10 mouse cellular contexts compared by ENCODE assay signal in the genomic region with DNA sequence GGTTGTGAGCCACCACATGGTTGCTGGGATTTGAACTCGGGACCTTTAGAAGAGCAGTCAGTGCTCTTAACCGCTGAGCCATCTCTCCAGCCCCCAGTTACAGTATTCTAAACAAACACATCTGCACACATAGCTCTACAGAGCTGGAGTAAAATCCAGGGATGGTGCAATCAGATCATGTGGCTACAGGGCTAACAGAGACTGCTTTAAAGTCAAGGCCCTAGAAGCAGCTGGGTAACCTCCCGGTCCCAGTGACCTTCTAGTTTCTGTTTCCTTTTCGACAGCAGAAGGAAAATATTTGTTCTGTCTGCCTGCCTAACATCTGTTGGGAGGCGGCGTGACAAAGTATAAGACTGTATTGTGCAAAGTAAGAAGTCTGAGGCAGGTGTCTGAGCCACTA. TPM values are rescaled to one million over a fixed set of nuclear protein-coding genes. Genes with fewer than 3 reads are reported as not detected.
DNase-seq lines count a peak whose midpoint lies in the region; ATAC-seq and TF ChIP-seq lines count a peak whose summit lies in the region.
"Had no signal": no experiment of that assay in that cellular context is flagged by ENCODE, and none has a peak within 500 bp of the region (broad histone marks: within the 10 kb centered on the region; RNA-seq: fewer than 3 reads in every experiment).

No protein-coding gene starts in this region.

- no peaks in the 10 kb centered on the region for H3K27me3 ChIP-seq in stomach, postnatal 0 days (ENCODE audit: control insufficient read depth, insufficient read depth, low read length)
- H3K27me3 ChIP-seq in embryonic facial prominence, embryonic 10.5 days (replicated peaks; ENCODE audit: low read depth, poor library complexity, severe bottlenecking), result no peaks in the 10 kb centered on the region

- no peak for TF ChIP-seq CTCF in stomach, postnatal 0 days (IDR thresholded peaks at IDR 0.05; ENCODE audit: low read depth)

- H3K4me3 ChIP-seq in stomach, postnatal 0 days (ENCODE audit: low read depth, low read length), result no peak overlapping the region
- H3K4me3 ChIP-seq in embryonic facial prominence, embryonic 10.5 days, result no peak overlapping the region

- H3K27ac ChIP-seq in stomach, postnatal 0 days (replicated peaks), result no peak overlapping the region
- no peak overlapping the region for H3K27ac ChIP-seq in embryonic facial prominence, embryonic 10.5 days (replicated peaks)
- H3K27ac ChIP-seq: kidney, postnatal 0 days had no signal

- no peaks in the 10 kb centered on the region for H3K9me3 ChIP-seq in stomach, postnatal 0 days (ENCODE audit: control insufficient read depth, low read length)
- H3K9me3 ChIP-seq in embryonic facial prominence, embryonic 10.5 days, result no peaks in the 10 kb centered on the region

- peak; percentile 15 for DNase-seq in gastrocnemius, postnatal 25 days
- no peak for DNase-seq in gastrocnemius, postnatal 36 days
- peak; percentile 74 for DNase-seq in ovary, adult 18-20 months (ENCODE audit: low spot score)
- no peak for DNase-seq in ovary, postnatal 10 days (ENCODE audit: low spot score)
- peak; percentile 61 for DNase-seq in stomach, postnatal 0 days (ENCODE audit: low spot score)
- DNase-seq in c-Kit-positive CD71-positive TER-119-positive erythroid progenitor cells, embryonic 14.5 days (ENCODE audit: low spot score), result no peak
- no peak for DNase-seq in embryonic facial prominence, embryonic 10.5 days (ENCODE audit: low spot score)
- DNase-seq: cerebellum, adult 9-10 months had no signal

- intact Hi-C loops in gastrocnemius, postnatal 36 days (cut with DNase I), result no loop called here

- 0 out of 2 replicates have a peak, but pooled peaks cover 2% of the 10 kb centered on the region for H3K4me1 ChIP-seq in stomach, postnatal 0 days (replicated peaks; ENCODE audit: control insufficient read depth, insufficient read depth)
- H3K4me1 ChIP-seq in embryonic facial prominence, embryonic 10.5 days, result no peaks in the 10 kb centered on the region

- H3K4me2 ChIP-seq in stomach, postnatal 0 days (replicated peaks; ENCODE audit: low read depth), result no peak overlapping the region

- H3K9ac ChIP-seq in stomach, postnatal 0 days (ENCODE audit: low read length), result no peak overlapping the region

- H3K36me3 ChIP-seq in stomach, postnatal 0 days (ENCODE audit: control insufficient read depth, insufficient read depth, low read length), result no peaks in the 10 kb centered on the region; the same call in 1 of the 2 replicates
- H3K36me3 ChIP-seq in embryonic facial prominence, embryonic 10.5 days (replicated peaks), result no peaks in the 10 kb centered on the region

- peak; percentile 36 for ATAC-seq in inflammation-experienced regulatory T-cells, adult 6 months
- ATAC-seq in stomach, postnatal 0 days (ENCODE audit: low FRiP score, low TSS enrichment), result peak; percentile 77

- WGBS in stomach, postnatal 0 days, result 55% methylated on average over 6 of the region's 6 CpGs
- WGBS in embryonic facial prominence, embryonic 10.5 days, result 82% methylated on average over 6 of the region's 6 CpGs

- no peak for TF ChIP-seq EP300 in stomach, postnatal 0 days (optimal IDR thresholded peaks at IDR 0.05)

RNA-seq across cellular contexts. Expression of gene Zc3hav1, which starts 16.5 kb away (rescaled TPM):
- total RNA-seq in gastrocnemius, postnatal 25 days (2021), result 1 to 10 TPM; 5.1 to 6.9 TPM
- total RNA-seq in gastrocnemius, postnatal 36 days (2021), result 1 to 10 TPM; 5.7 to 6.9 TPM
- polyA plus RNA-seq in inflammation-experienced regulatory T-cells, adult 6 months (2017; shearing (Covaris generic)), result 100 to 1,000 TPM; 163 to 188 (median 167) TPM
- polyA plus RNA-seq in stomach, postnatal 0 days (2015; fragmentation: Nextera tagmentation; extraction: Ambion mirVana), result 12.7 and 12.9 TPM in 2 replicates
- 1.9 and 2.5 TPM in 2 replicates for polyA plus RNA-seq in embryonic facial prominence, embryonic 10.5 days (2016; fragmentation: Nextera tagmentation; extraction: Ambion mirVana)

RNA-seq across cellular contexts. Expression of gene Zc3hav1l, which starts 38.9 kb away (rescaled TPM):
- 1 to 10 TPM in 1 of 2 experiments, under 1 TPM in 1; 0.84 to 1.0 TPM for total RNA-seq in gastrocnemius, postnatal 25 days (2021)
- total RNA-seq in gastrocnemius, postnatal 36 days (2021), result under 1 TPM; 0.49 to 0.59 TPM
- under 1 TPM; 0.16 to 0.50 (median 0.47) TPM for polyA plus RNA-seq in inflammation-experienced regulatory T-cells, adult 6 months (2017; shearing (Covaris generic))
- polyA plus RNA-seq in stomach, postnatal 0 days (2015; fragmentation: Nextera tagmentation; extraction: Ambion mirVana), result 2.1 and 2.3 TPM in 2 replicates
- polyA plus RNA-seq in embryonic facial prominence, embryonic 10.5 days (2016; fragmentation: Nextera tagmentation; extraction: Ambion mirVana), result 17.0 and 17.5 TPM in 2 replicates

RNA-seq across cellular contexts. Expression of gene Ttc26, which starts 43.3 kb away (rescaled TPM):
- total RNA-seq in gastrocnemius, postnatal 25 days (2021), result 1 to 10 TPM; 1.1 to 1.7 TPM
- total RNA-seq in gastrocnemius, postnatal 36 days (2021), result under 1 TPM; 0.67 to 0.71 TPM
- polyA plus RNA-seq in inflammation-experienced regulatory T-cells, adult 6 months (2017; shearing (Covaris generic)), result under 1 TPM in 1 of 3 experiments, not detected in 2; 0.14 TPM
- 1.5 TPM in 2 replicates for polyA plus RNA-seq in stomach, postnatal 0 days (2015; fragmentation: Nextera tagmentation; extraction: Ambion mirVana)
- 14.4 and 15.4 TPM in 2 replicates for polyA plus RNA-seq in embryonic facial prominence, embryonic 10.5 days (2016; fragmentation: Nextera tagmentation; extraction: Ambion mirVana)

Comparison
In these comparisons a context has a peak if more than half of its experiments do, and no peak if none do; other contexts are left out.
1. DNase-seq: peak in gastrocnemius, postnatal 25 days (single experiment), ovary, adult 18-20 months (single experiment) and stomach, postnatal 0 days (single experiment); none in gastrocnemius, postnatal 36 days (0 of 2), ovary, postnatal 10 days (single experiment), c-Kit-positive CD71-positive TER-119-positive erythroid progenitor cells, embryonic 14.5 days (single experiment) and embryonic facial prominence, embryonic 10.5 days (single experiment).
2. RNA of gene Zc3hav1, which starts 16.5 kb away (polyA plus RNA-seq): 163 to 188 TPM in inflammation-experienced regulatory T-cells, adult 6 months; 12.7 to 12.9 TPM in stomach, postnatal 0 days and 1.9 to 2.5 TPM in embryonic facial prominence, embryonic 10.5 days; every median in the first group is over 10 times any median in the second.